Mouse (Mus musculus) hindbrain, embryonic 12.5 days (tissue): ENCODE results near the gene Lat. TPM values are rescaled to one million over a fixed set of nuclear protein-coding genes. Genes with fewer than 3 reads are reported as not detected.
"Not testable (repeated sequence)": the region's sequence is repeated elsewhere in the genome, so short reads cannot be mapped to it uniquely, and the experiment has no call there.

Experiments
- ATAC-seq: fragments of 200-750 bp; cut with Nextera tagmentation; 2 replicates; pipeline ENCODE4 v1.8.0; 2017; ENCODE audit warnings: moderate TSS enrichment; ENCODE audit not compliant: low FRiP score
- H3K27ac ChIP-seq: fragments of 300-500 bp; sonication (generic); 2 replicates; pipeline ENCODE4 v1.5.1; 2016; ENCODE audit warnings: mild to moderate bottlenecking
- H3K27me3 ChIP-seq: fragments of 300-500 bp; sonication (generic); 2 replicates; pipeline ENCODE4 v1.6.1; 2016; ENCODE audit warnings: mild to moderate bottlenecking
- H3K36me3 ChIP-seq: fragments of 300-500 bp; sonication (generic); 2 replicates; pipeline ENCODE4 v1.6.1; 2016; ENCODE audit warnings: mild to moderate bottlenecking
- H3K4me1 ChIP-seq: fragments of 300-500 bp; sonication (generic); 2 replicates; pipeline ENCODE4 v1.6.1; 2016
- H3K4me2 ChIP-seq: fragments of 300-500 bp; sonication (generic); replicated peaks from 2 replicates; pipeline ENCODE4 v1.6.1; 2016; ENCODE audit warnings: mild to moderate bottlenecking
- H3K4me3 ChIP-seq: fragments of 300-500 bp; sonication (generic); 2 replicates; pipeline ENCODE4 v1.5.1; 2016; ENCODE audit warnings: mild to moderate bottlenecking
- H3K9ac ChIP-seq: fragments of 300-500 bp; sonication (generic); 2 replicates; pipeline ENCODE4 v1.6.1; 2016; ENCODE audit warnings: mild to moderate bottlenecking, moderate library complexity
- H3K9me3 ChIP-seq: fragments of 300-500 bp; sonication (generic); replicated peaks from 2 replicates; pipeline ENCODE4 v1.6.1; 2016; ENCODE audit warnings: mild to moderate bottlenecking
- WGBS: fragments of 180-500 bp; shearing (Covaris S2); methylation state at CpG from one replicate; pipeline ENCODE4 v1.1.7; 2016; 5-methylcytosine and 5-hydroxymethylcytosine counted together
- polyA plus RNA-seq: library from polyadenylated mRNA; unstranded; fragments of >200 nt; fragmentation: Nextera tagmentation; extraction: Ambion mirVana; gene quantifications from 2 replicates; pipeline ENCODE4 v1.2.1, GENCODE M21; 2016

Gene Lat
- 2.8 and 3.0 TPM in 2 replicates for polyA plus RNA-seq

- H3K4me2 ChIP-seq = no peak within 1 kb of the TSS
- WGBS = 74% methylated on average over 13 of the region's 13 CpGs
- no peak within 1 kb of the TSS for H3K9ac ChIP-seq
- H3K9me3 ChIP-seq = no peaks in the 10 kb centered on the region
- H3K4me1 ChIP-seq = no peaks in the 10 kb centered on the region
- H3K36me3 ChIP-seq = peaks cover 66% of the 10 kb centered on the region
- H3K27ac ChIP-seq = no peak within 1 kb of the TSS
- no peaks in the 10 kb centered on the region for H3K27me3 ChIP-seq
- no peak for ATAC-seq
- H3K4me3 ChIP-seq = no peak within 1 kb of the TSS
These were observed at the start of gene Lat for GRCm38 (mm10) chr7:126369393-126369792. Gene Lat (minus strand): TSS chr7:126369570.

- no peak overlapping the region for H3K4me3 ChIP-seq
- no peaks in the 10 kb centered on the region for H3K27me3 ChIP-seq
- 77% methylated on average over 3 of the region's 3 CpGs for WGBS
- no peak overlapping the region for H3K9ac ChIP-seq
- no peak for ATAC-seq
- H3K27ac ChIP-seq = no peak overlapping the region
- H3K4me1 ChIP-seq = peaks cover 6% of the 10 kb centered on the region; the same call in 1 of the 2 replicates
- H3K4me2 ChIP-seq = no peak overlapping the region
- H3K36me3 ChIP-seq = no peaks in the 10 kb centered on the region
- H3K9me3 ChIP-seq = no peaks in the 10 kb centered on the region
These were observed 49.1 kb upstream of the Lat start for GRCm38 (mm10) chr7:126418496-126418895.

DNA sequence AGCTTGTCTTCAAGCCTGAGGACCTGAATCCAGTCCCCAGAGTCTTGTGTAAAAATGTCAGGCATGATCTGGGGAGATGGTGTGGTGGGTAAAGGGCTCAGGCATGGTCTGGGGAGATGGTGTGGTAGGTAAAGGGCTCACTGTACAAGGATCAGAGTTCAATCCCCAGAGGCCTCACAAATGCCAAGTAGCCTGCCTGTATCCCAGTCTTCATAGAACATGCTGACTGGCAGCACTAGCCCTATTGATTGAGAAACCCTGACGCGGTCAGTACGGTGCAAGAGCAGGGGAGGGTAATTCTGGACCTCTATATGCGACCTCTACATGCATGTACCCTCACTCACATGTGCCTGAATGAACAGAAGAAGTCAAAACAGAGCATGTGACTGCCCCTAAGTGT is 48.2 kb upstream of the Lat start:
- Histone ChIP-seq H3K4me1 (peaks cover 6% of the 10 kb centered on the region; the same call in 1 of the 2 replicates), H3K4me3 (no peak overlapping the region), H3K27me3 (no peaks in the 10 kb centered on the region), H3K4me2 (no peak overlapping the region), H3K9me3 (no peaks in the 10 kb centered on the region), H3K27ac (no peak overlapping the region), H3K36me3 (no peaks in the 10 kb centered on the region), H3K9ac (no peak overlapping the region)
- ATAC-seq = no peak
- 81% methylated on average over 4 of the region's 4 CpGs for WGBS

DNA sequence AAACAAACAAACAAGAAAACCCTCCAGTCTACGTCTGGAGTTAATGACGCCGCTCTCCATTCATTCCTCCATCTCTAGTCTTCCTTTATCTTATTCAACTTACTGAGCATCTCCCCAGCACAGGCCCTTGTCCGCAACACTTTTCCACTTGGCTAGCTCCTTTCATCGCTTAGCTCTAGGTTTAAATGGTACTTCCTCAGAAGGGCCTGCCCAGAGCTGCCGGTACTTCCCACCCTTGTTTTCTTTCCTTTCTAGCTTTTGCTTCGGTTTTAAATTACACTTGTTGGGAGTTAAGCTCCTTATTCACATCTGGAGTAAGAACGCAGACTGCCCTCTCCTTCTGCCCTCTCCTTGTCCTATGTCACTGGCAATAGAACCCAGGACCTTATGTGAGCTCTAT is 47.7 kb upstream of the Lat start:
- Histone ChIP-seq H3K4me3 (no peak overlapping the region), H3K27me3 (no peaks in the 10 kb centered on the region), H3K9me3 (no peaks in the 10 kb centered on the region), H3K4me2 (no peak overlapping the region), H3K9ac (no peak overlapping the region), H3K27ac (no peak overlapping the region), H3K36me3 (no peaks in the 10 kb centered on the region), H3K4me1 (peaks cover 6% of the 10 kb centered on the region; the same call in 1 of the 2 replicates)
- ATAC-seq = no peak
- 19% methylated on average over 8 of the region's 8 CpGs for WGBS

- Histone ChIP-seq H3K4me1 (peaks cover 6% of the 10 kb centered on the region; the same call in 1 of the 2 replicates), H3K9ac (no peak overlapping the region), H3K4me2 (no peak overlapping the region), H3K27ac (no peak overlapping the region), H3K36me3 (no peaks in the 10 kb centered on the region), H3K9me3 (no peaks in the 10 kb centered on the region), H3K4me3 (no peak overlapping the region), H3K27me3 (no peaks in the 10 kb centered on the region)
- no peak for ATAC-seq
- WGBS = 59% methylated on average over 2 of the region's 2 CpGs
These were observed 47.2 kb upstream of the Lat start for GRCm38 (mm10) chr7:126416615-126417014.

DNA sequence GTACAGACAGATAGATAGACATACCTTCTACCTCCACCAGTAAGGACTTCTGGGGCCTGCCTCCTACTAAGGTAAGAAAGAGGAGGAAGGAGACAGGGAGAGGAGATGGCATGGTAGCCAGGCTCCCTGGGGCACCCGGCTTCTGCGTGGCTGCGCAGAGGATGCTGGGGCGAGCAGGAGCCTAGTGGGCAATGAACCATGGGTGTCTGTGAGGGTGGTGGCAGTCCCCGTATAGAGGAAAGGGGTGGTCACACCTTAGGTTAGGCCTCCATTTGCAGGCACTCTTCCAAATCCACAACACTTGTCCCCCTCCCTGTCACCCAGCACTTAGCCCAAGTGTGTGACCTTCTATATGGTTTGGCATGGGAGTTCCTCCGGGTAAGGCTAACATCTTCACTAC is 45.4 kb upstream of the Lat start, which contains the start of gene Cd19:
Gene Cd19, minus strand, starts transcription at position 165 of the 400 bp plus-strand sequence.
- no peak within 1 kb of the TSS for H3K4me2 ChIP-seq
- H3K4me1 ChIP-seq = peaks cover 6% of the 10 kb centered on the region; the same call in 1 of the 2 replicates
- no peaks in the 10 kb centered on the region for H3K36me3 ChIP-seq
- no peaks in the 10 kb centered on the region for H3K27me3 ChIP-seq
- 93% methylated on average over 6 of the region's 6 CpGs for WGBS
- no peak within 1 kb of the TSS for H3K27ac ChIP-seq
- H3K9me3 ChIP-seq = no peaks in the 10 kb centered on the region
- no peak for ATAC-seq
- H3K4me3 ChIP-seq = no peak within 1 kb of the TSS
- H3K9ac ChIP-seq = no peak within 1 kb of the TSS

- Histone ChIP-seq H3K4me2 (no peak overlapping the region), H3K27me3 (no peaks in the 10 kb centered on the region), H3K4me3 (no peak overlapping the region), H3K4me1 (no peaks in the 10 kb centered on the region), H3K27ac (no peak overlapping the region), H3K36me3 (no peaks in the 10 kb centered on the region), H3K9ac (no peak overlapping the region), H3K9me3 (no peaks in the 10 kb centered on the region)
- ATAC-seq = no peak
- WGBS = 93% methylated on average over 4 of the region's 4 CpGs
These were observed 41.7 kb upstream of the Lat start for GRCm38 (mm10) chr7:126411061-126411460.

GRCm38 (mm10) chr7:126408686-126409085 is 39.3 kb upstream of the Lat start:
- H3K4me2 ChIP-seq = no peak overlapping the region
- H3K9ac ChIP-seq = no peak overlapping the region
- 76% methylated on average over 2 of the region's 2 CpGs for WGBS
- no peaks in the 10 kb centered on the region for H3K27me3 ChIP-seq
- ATAC-seq = no peak
- H3K27ac ChIP-seq = no peak overlapping the region
- H3K9me3 ChIP-seq = no peaks in the 10 kb centered on the region
- no peak overlapping the region for H3K4me3 ChIP-seq
- H3K4me1 ChIP-seq = no peaks in the 10 kb centered on the region
- H3K36me3 ChIP-seq = no peaks in the 10 kb centered on the region

DNA sequence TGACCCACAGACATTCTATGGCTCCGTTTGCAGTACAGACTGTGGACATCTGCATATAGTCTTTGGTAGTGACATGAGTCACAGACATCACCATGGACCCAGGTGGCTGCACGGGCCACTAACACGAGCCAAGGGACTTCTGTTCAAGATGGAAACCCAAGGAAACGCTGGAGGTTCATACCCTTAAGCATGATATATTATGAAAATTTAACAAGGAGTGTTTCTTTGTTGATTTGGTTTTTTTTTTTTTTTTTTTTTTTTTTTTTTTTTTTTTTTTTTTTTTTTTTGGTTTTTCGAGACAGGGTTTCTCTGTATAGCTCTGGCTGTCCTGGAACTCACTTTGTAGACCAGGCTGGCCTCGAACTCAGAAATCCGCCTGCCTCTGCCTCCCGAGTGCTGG is 33.1 kb upstream of the Lat start:
- H3K4me3 ChIP-seq, ATAC-seq, H3K4me1 ChIP-seq, H3K9me3 ChIP-seq, H3K36me3 ChIP-seq, H3K27me3 ChIP-seq, H3K9ac ChIP-seq, H3K27ac ChIP-seq, H3K4me2 ChIP-seq: not testable (repeated sequence)
- WGBS = 83% methylated on average over 6 of the region's 8 CpGs

- Histone ChIP-seq H3K36me3 (no peaks in the 10 kb centered on the region), H3K27me3 (no peaks in the 10 kb centered on the region; the same call in 1 of the 2 replicates), H3K4me2 (no peak overlapping the region), H3K9ac (no peak overlapping the region), H3K27ac (no peak overlapping the region), H3K4me3 (no peak overlapping the region), H3K9me3 (no peaks in the 10 kb centered on the region), H3K4me1 (peaks cover 11% of the 10 kb centered on the region)
- 7% methylated on average over 5 of the region's 5 CpGs for WGBS
- ATAC-seq = no peak
These were observed 30.2 kb upstream of the Lat start for GRCm38 (mm10) chr7:126399548-126399947.

GRCm38 (mm10) chr7:126397822-126398221 is 28.5 kb upstream of the Lat start:
- H3K27ac ChIP-seq = no peak overlapping the region
- H3K4me2 ChIP-seq = no peak overlapping the region
- no peaks in the 10 kb centered on the region for H3K36me3 ChIP-seq
- ATAC-seq = no peak
- no peak overlapping the region for H3K4me3 ChIP-seq
- peaks cover 11% of the 10 kb centered on the region for H3K4me1 ChIP-seq
- H3K9ac ChIP-seq = no peak overlapping the region
- WGBS = 94% methylated on average over 4 of the region's 4 CpGs
- no peaks in the 10 kb centered on the region for H3K9me3 ChIP-seq
- no peaks in the 10 kb centered on the region; the same call in 1 of the 2 replicates for H3K27me3 ChIP-seq

GRCm38 (mm10) chr7:126397221-126397620 is 27.9 kb upstream of the Lat start:
- Histone ChIP-seq H3K9me3 (no peaks in the 10 kb centered on the region), H3K9ac (no peak overlapping the region), H3K27ac (no peak overlapping the region), H3K4me2 (peak overlapping the region; percentile 15; the same call in 1 of the 2 replicates), H3K27me3 (no peaks in the 10 kb centered on the region; the same call in 1 of the 2 replicates), H3K4me3 (no peak overlapping the region), H3K4me1 (peaks cover 11% of the 10 kb centered on the region), H3K36me3 (no peaks in the 10 kb centered on the region)
- 50% methylated on average over 6 of the region's 6 CpGs for WGBS
- ATAC-seq = no peak

- Histone ChIP-seq H3K4me2 (peak within 1 kb of the TSS; percentile 90), H3K27ac (peak within 1 kb of the TSS; percentile 25; the same call in 1 of the 2 replicates), H3K4me3 (peak within 1 kb of the TSS; percentile 81), H3K36me3 (peaks cover 4% of the 10 kb centered on the region; the same call in 1 of the 2 replicates), H3K27me3 (no peaks in the 10 kb centered on the region), H3K4me1 (peaks cover 11% of the 10 kb centered on the region), H3K9ac (peak within 1 kb of the TSS; percentile 79), H3K9me3 (no peaks in the 10 kb centered on the region)
- peak; percentile 100 for ATAC-seq
- WGBS = under 1% methylated on average over 59 of the region's 59 CpGs
These were observed 27.1 kb upstream of the Lat start, which contains the start of gene Nfatc2ip for GRCm38 (mm10) chr7:126396298-126397119. Gene Nfatc2ip (minus strand): TSS chr7:126396737.
